Comparison of ENCODE assay signal across 8 mouse cellular contexts in the genomic region with DNA sequence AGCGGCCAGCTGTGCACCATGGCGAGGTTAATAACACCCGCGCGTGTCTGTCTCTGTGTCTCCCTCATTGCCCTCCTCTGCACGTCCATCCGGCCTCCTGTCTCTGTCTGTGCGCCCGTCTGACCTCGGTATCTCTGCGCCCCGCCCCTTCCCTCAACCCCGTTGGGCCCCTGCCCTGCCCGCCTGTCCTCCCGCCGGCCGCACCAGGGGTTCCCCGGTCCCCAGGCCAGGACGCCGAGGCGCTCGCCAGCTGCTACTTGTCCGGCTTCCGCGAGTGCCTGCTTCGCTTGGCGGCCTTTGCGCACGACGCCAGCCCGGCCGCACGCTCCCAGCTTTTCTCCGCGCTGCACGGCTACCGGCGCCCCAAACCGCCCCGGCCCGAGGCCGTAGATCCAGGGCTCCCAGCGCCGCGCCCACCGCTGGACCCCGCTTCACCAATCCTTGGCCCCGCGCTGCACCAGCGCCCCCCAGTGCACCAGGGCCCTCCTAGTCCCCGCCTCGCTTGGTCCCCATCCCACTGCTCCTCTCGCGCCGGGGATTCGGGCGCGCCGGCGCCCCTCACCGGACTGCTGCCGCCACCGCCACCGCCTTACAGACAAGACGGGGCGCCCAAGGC. TPM values are rescaled to one million over a fixed set of nuclear protein-coding genes. Genes with fewer than 3 reads are reported as not detected.
DNase-seq lines count a peak whose midpoint lies in the region; ATAC-seq and TF ChIP-seq lines count a peak whose summit lies in the region.

A gene (minus strand): TSS at position 254 of the 616 bp plus-strand sequence.

- H3K27me3 ChIP-seq in embryonic facial prominence, embryonic 14.5 days (replicated peaks; ENCODE audit: control insufficient read depth, insufficient read depth, low read length) = no peaks in the 10 kb centered on the region
- peaks cover 6% of the 10 kb centered on the region; the same call in 1 of the 2 replicates for H3K27me3 ChIP-seq in heart, embryonic 11.5 days (ENCODE audit: control insufficient read depth, insufficient read depth, low read length)
- H3K27me3 ChIP-seq in kidney, postnatal 0 days (ENCODE audit: insufficient read depth, low read length) = no peaks in the 10 kb centered on the region
- peaks cover 49% of the 10 kb centered on the region for H3K27me3 ChIP-seq in liver, embryonic 13.5 days
- H3K27me3 ChIP-seq in stomach, embryonic 16.5 days (ENCODE audit: control insufficient read depth, insufficient read depth, low read length) = no peaks in the 10 kb centered on the region

- DNase-seq in 3T3-L1 (ENCODE audit: low read depth, low spot score) = peak; percentile 80
- DNase-seq in adrenal gland, postnatal 14 days = peak; percentile 94
- peak; percentile 94 for DNase-seq in embryonic facial prominence, embryonic 14.5 days (ENCODE audit: low spot score)
- DNase-seq in kidney, postnatal 0 days (ENCODE audit: low spot score) = peak; percentile 94
- DNase-seq in liver, embryonic 13.5 days = peak; percentile 73
- DNase-seq in neural tube, embryonic 10.5 days (ENCODE audit: extremely low spot score, low spot score) = peak; percentile 91

- peak within 1 kb of the TSS; percentile 65 for H3K9ac ChIP-seq in embryonic facial prominence, embryonic 14.5 days (ENCODE audit: low read depth, low read length)
- H3K9ac ChIP-seq in heart, embryonic 11.5 days (ENCODE audit: low read depth, low read length) = peak within 1 kb of the TSS; percentile 74
- H3K9ac ChIP-seq in kidney, postnatal 0 days (ENCODE audit: low read depth, low read length) = peak within 1 kb of the TSS; percentile 67
- peak within 1 kb of the TSS; percentile 75 for H3K9ac ChIP-seq in liver, embryonic 13.5 days
- H3K9ac ChIP-seq in stomach, embryonic 16.5 days (ENCODE audit: low read length) = peak within 1 kb of the TSS; percentile 85

- H3K4me2 ChIP-seq in embryonic facial prominence, embryonic 14.5 days (ENCODE audit: low read depth, low read length) = peak within 1 kb of the TSS; percentile 99
- peak within 1 kb of the TSS; percentile 82 for H3K4me2 ChIP-seq in heart, embryonic 11.5 days
- H3K4me2 ChIP-seq in kidney, postnatal 0 days (ENCODE audit: low read length) = peak within 1 kb of the TSS; percentile 92
- peak within 1 kb of the TSS; percentile 99 for H3K4me2 ChIP-seq in liver, embryonic 13.5 days
- peak within 1 kb of the TSS; percentile 95 for H3K4me2 ChIP-seq in stomach, embryonic 16.5 days (ENCODE audit: low read depth, low read length)

- H3K4me3 ChIP-seq in embryonic facial prominence, embryonic 14.5 days (ENCODE audit: low read depth, low read length) = peak within 1 kb of the TSS; percentile 88
- H3K4me3 ChIP-seq in heart, embryonic 11.5 days (ENCODE audit: low read depth, low read length) = peak within 1 kb of the TSS; percentile 78
- H3K4me3 ChIP-seq in kidney, postnatal 0 days (replicated peaks; ENCODE audit: low read depth, low read length) = peak within 1 kb of the TSS; percentile 66
- peak within 1 kb of the TSS; percentile 74 for H3K4me3 ChIP-seq in liver, embryonic 13.5 days (replicated peaks)
- H3K4me3 ChIP-seq in stomach, embryonic 16.5 days (replicated peaks; ENCODE audit: low read length) = peak within 1 kb of the TSS; percentile 57

- H3K4me1 ChIP-seq in embryonic facial prominence, embryonic 14.5 days (ENCODE audit: control insufficient read depth, insufficient read depth, low read length) = peaks cover 28% of the 10 kb centered on the region
- peaks cover 32% of the 10 kb centered on the region for H3K4me1 ChIP-seq in heart, embryonic 11.5 days (ENCODE audit: control insufficient read depth, insufficient read depth, low read length)
- peaks cover 12% of the 10 kb centered on the region for H3K4me1 ChIP-seq in kidney, postnatal 0 days (replicated peaks; ENCODE audit: insufficient read depth, low read length)
- peaks cover 76% of the 10 kb centered on the region for H3K4me1 ChIP-seq in liver, embryonic 13.5 days (replicated peaks)
- peaks cover 28% of the 10 kb centered on the region for H3K4me1 ChIP-seq in stomach, embryonic 16.5 days (ENCODE audit: control insufficient read depth, insufficient read depth, low read length)

- peak within 1 kb of the TSS; percentile 84 for H3K27ac ChIP-seq in embryonic facial prominence, embryonic 14.5 days (replicated peaks; ENCODE audit: low read depth, low read length)
- peak within 1 kb of the TSS; percentile 85 for H3K27ac ChIP-seq in heart, embryonic 11.5 days (ENCODE audit: low read depth, low read length)
- H3K27ac ChIP-seq in kidney, postnatal 0 days = peak within 1 kb of the TSS; percentile 83
- H3K27ac ChIP-seq in liver, embryonic 13.5 days = peak within 1 kb of the TSS; percentile 67
- peak within 1 kb of the TSS; percentile 95 for H3K27ac ChIP-seq in stomach, embryonic 16.5 days (ENCODE audit: low read length)

- no peaks in the 10 kb centered on the region for H3K9me3 ChIP-seq in embryonic facial prominence, embryonic 14.5 days (ENCODE audit: control insufficient read depth, low read length)
- no peaks in the 10 kb centered on the region for H3K9me3 ChIP-seq in heart, embryonic 11.5 days (replicated peaks; ENCODE audit: control insufficient read depth, low read length)
- no peaks in the 10 kb centered on the region for H3K9me3 ChIP-seq in kidney, postnatal 0 days (replicated peaks; ENCODE audit: low read length)
- no peaks in the 10 kb centered on the region for H3K9me3 ChIP-seq in liver, embryonic 13.5 days (replicated peaks)
- H3K9me3 ChIP-seq in stomach, embryonic 16.5 days (replicated peaks; ENCODE audit: control insufficient read depth, low read length) = no peaks in the 10 kb centered on the region

- 0% methylated on average over 10 of the region's 66 CpGs for WGBS in embryonic facial prominence, embryonic 14.5 days
- under 1% methylated on average over 56 of the region's 66 CpGs for WGBS in heart, embryonic 11.5 days (ENCODE audit: insufficient replicate concordance)
- under 1% methylated on average over 58 of the region's 66 CpGs for WGBS in kidney, postnatal 0 days
- WGBS in liver, embryonic 13.5 days (ENCODE audit: insufficient replicate concordance) = under 1% methylated on average over 66 of the region's 66 CpGs
- under 1% methylated on average over 65 of the region's 66 CpGs for WGBS in stomach, embryonic 16.5 days

- ATAC-seq in embryonic facial prominence, embryonic 14.5 days (ENCODE audit: low read depth) = peak; percentile 73
- peak; percentile 54 for ATAC-seq in heart, embryonic 11.5 days (replicated peaks; ENCODE audit: insufficient number of reproducible peaks, low FRiP score, low TSS enrichment)
- peak; percentile 41 for ATAC-seq in kidney, postnatal 0 days (replicated peaks; ENCODE audit: low FRiP score, low read depth)
- ATAC-seq in liver, embryonic 13.5 days (ENCODE audit: low read depth) = peak; percentile 34
- peak; percentile 70 for ATAC-seq in stomach, embryonic 16.5 days (ENCODE audit: insufficient read depth, low FRiP score)

- H3K36me3 ChIP-seq in embryonic facial prominence, embryonic 14.5 days (ENCODE audit: control insufficient read depth, insufficient read depth, low read length) = no peaks in the 10 kb centered on the region
- no peaks in the 10 kb centered on the region for H3K36me3 ChIP-seq in heart, embryonic 11.5 days (ENCODE audit: control insufficient read depth, insufficient read depth, low read length)
- no peaks in the 10 kb centered on the region for H3K36me3 ChIP-seq in kidney, postnatal 0 days (ENCODE audit: insufficient read depth, low read length)
- no peaks in the 10 kb centered on the region for H3K36me3 ChIP-seq in liver, embryonic 13.5 days
- H3K36me3 ChIP-seq in stomach, embryonic 16.5 days (ENCODE audit: control insufficient read depth, insufficient read depth, low read length) = no peaks in the 10 kb centered on the region

- TF ChIP-seq CTCF in kidney, postnatal 0 days (IDR thresholded peaks at IDR 0.05; ENCODE audit: low read depth) = peak; percentile 80

RNA-seq across cellular contexts. Expression of the gene that starts here (rescaled TPM):
- 0.38 and 0.41 TPM in 2 replicates for total RNA-seq in adrenal gland, postnatal 14 days (2021)
- polyA plus RNA-seq in embryonic facial prominence, embryonic 14.5 days (2014; fragmentation: Nextera tagmentation; extraction: Ambion mirVana) = 0.14 and 0.63 TPM in 2 replicates
- polyA plus RNA-seq in heart, embryonic 11.5 days (2014; fragmentation: Nextera tagmentation; extraction: Ambion mirVana) = 0.32 and 0.49 TPM in 2 replicates
- polyA plus RNA-seq in kidney, postnatal 0 days (2015; fragmentation: Nextera tagmentation; extraction: Ambion mirVana) = 0.25 and 0.31 TPM in 2 replicates
- 0.09 TPM in 1 of 2 replicates, not detected in the other for polyA plus RNA-seq in liver, embryonic 13.5 days (2015; fragmentation: Nextera tagmentation; extraction: Ambion mirVana)
- 0.27 and 0.61 TPM in 2 replicates for polyA plus RNA-seq in stomach, embryonic 16.5 days (2015; fragmentation: Nextera tagmentation; extraction: Ambion mirVana)

Comparison
In these comparisons a context has a peak if more than half of its experiments do, and no peak if none do; other contexts are left out.
1. Peak in every context shown above with its lines: DNase-seq, ATAC-seq, H3K4me3 ChIP-seq and H3K27ac ChIP-seq.
2. Peak in DNase-seq in adrenal gland, postnatal 14 days; RNA of the gene not detected or under 1 TPM.
3. Peak in DNase-seq, ATAC-seq, H3K4me3 ChIP-seq, H3K27ac ChIP-seq, H3K9ac ChIP-seq and H3K4me2 ChIP-seq in embryonic facial prominence, embryonic 14.5 days; RNA of the gene not detected or under 1 TPM.
4. Peak in ATAC-seq, H3K4me3 ChIP-seq, H3K27ac ChIP-seq, H3K9ac ChIP-seq and H3K4me2 ChIP-seq in heart, embryonic 11.5 days; RNA of the gene not detected or under 1 TPM.
5. Peak in DNase-seq, ATAC-seq, H3K4me3 ChIP-seq, H3K27ac ChIP-seq, H3K9ac ChIP-seq and H3K4me2 ChIP-seq in kidney, postnatal 0 days; RNA of the gene not detected or under 1 TPM.
6. Peak in DNase-seq, ATAC-seq, H3K4me3 ChIP-seq, H3K27ac ChIP-seq, H3K9ac ChIP-seq and H3K4me2 ChIP-seq in liver, embryonic 13.5 days; RNA of the gene not detected or under 1 TPM.
7. Peak in ATAC-seq, H3K4me3 ChIP-seq, H3K27ac ChIP-seq, H3K9ac ChIP-seq and H3K4me2 ChIP-seq in stomach, embryonic 16.5 days; RNA of the gene not detected or under 1 TPM.